Mouse (Mus musculus): ENCODE measurements around the gene Fam20a. TPM values are rescaled to one million over a fixed set of nuclear protein-coding genes. Genes with fewer than 3 reads are reported as not detected.
"Not testable (repeated sequence)": the region's sequence is repeated elsewhere in the genome, so short reads cannot be mapped to it uniquely, and the experiment has no call there.

Gene Fam20a
- total RNA-seq, 4 experiments from 2014 or later: 2.6 to 5.2 (median 3.7) TPM

DNA sequence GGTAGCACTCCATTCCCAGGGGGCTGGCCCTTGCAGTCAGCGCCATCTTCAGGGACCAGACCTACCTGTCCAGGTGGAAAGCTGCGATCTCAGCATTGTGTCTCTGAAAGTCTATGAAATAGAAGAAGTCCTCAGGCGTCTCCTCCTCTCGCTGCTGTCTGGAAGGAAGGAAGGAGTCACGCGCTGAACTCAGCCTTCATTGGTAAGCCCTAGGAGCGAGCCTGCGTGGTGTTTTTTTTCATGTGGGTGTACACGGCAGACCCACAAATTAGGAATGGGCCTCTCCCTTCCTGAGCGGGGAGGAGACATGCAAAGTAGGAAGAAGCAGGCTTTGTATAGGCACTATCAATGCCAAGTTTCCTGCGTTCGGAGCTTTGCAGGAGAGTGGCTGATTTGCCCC lies 43.8 kb downstream of the Fam20a start:
- DNase-seq: no peak

DNA sequence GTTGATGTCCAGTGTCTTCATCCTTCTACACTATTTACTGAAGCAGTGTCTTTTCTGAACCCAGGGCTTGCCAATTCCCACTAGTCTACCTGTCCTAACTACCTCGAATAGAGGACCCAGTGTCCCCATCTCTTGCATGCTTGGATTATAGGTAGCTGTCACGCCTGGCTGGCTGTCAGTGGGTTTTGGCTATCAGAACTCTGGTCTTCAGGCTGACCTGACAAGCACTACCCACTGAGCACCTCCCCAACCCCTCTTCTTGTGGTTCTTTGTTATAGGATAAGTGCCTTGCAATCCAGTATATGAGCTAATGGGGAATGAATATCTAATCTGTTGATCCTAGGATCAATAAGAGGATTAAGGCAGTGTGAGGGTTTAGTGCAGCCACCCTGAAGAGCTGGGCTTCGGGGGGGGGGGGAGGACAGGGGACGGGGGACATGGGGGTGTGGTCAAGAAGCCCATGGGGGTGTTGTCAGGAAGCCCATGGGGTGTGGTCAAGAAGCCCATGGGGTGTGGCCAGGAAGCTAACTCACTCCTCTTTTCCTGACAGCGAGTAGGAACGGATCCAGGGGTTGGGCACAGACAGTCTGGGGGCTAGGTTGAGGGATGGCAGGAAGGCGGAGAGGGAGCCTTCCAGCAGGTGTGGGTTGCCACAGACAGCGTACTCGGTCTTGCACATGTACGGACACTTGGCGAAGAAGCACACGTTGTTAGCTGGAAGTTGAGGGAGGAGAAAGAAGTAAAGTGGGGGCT lies 45.3 kb downstream of the Fam20a start:
- no peak for DNase-seq

DNA sequence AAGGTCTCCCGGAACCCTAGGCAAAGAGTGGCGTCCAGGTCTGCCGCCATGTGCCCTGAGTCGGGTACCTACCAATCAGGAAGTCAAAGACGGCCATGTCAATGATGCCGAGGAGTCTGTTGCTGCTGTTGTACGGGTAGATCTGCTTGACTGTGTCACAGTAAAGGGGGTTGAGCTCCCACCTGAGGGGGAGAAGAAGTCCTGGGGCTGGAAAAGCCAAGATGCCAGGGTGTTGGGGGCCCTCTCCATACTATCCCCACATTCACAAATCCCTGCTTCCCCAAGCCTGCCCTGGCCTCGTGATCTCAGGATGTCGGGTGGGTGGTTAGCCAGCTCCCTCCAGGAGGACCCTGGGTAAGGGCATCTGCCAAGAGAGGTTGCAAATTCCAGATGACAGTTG lies 46.3 kb downstream of the Fam20a start:
- no peak for DNase-seq

DNA sequence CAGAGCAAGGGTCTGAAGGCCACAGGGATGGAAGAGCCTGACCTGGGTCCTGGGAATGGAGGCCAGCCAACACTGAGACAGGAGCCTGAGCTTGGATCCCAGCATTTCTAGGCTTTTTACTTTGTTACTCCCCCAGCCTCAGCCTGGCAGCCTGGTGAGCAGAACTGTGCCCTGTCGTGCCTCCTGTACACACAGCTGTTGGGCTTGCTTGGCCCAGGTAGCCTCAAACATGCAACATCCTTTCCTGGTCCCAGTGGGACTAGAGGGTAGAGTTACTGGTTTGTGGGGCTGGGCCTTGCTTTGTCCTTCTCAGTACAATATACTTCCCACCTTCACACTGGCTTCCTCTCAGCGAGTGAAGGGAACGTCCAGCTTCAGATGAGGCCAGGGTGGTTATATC lies 46.9 kb downstream of the Fam20a start:
- no peak for DNase-seq

DNA sequence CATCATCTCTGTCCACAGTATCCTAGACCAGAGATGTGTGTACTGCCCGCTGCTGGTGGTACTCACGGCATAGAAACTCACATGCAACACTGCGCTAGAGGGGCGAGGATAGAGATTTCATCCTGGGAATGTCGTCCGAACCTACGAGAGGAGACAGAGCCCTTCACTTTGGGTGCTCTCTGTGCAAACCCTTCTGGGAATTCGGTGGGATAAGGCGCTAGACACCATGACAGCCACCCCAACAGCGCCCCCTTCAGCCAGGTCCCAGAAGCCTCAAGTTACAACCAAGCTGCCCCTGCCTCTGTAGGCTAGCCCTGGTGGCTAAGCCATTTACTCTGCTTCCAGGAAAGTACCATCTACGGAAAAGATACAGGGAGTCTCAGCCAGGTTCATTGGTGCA lies 47.5 kb downstream of the Fam20a start:
- no peak for DNase-seq

DNA sequence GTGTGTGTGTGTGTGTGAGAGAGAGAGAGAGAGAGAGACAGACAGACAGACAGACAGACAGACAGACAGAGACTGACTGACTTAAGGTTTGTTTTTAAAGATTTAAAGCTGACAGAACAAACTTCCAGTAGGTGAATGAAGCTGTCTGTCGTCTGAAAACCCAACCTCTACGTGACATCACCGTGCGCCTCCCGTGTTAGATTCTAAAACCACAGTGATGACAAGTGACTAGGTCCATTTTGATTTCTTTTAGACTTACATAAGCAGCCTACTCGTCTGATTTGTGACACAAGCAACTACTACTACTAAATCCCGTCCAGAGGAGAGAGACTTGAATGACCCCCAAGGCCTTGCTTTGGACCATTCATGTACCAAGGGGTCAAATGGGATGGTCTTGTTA lies 48.3 kb downstream of the Fam20a start:
- no peak for DNase-seq

DNA sequence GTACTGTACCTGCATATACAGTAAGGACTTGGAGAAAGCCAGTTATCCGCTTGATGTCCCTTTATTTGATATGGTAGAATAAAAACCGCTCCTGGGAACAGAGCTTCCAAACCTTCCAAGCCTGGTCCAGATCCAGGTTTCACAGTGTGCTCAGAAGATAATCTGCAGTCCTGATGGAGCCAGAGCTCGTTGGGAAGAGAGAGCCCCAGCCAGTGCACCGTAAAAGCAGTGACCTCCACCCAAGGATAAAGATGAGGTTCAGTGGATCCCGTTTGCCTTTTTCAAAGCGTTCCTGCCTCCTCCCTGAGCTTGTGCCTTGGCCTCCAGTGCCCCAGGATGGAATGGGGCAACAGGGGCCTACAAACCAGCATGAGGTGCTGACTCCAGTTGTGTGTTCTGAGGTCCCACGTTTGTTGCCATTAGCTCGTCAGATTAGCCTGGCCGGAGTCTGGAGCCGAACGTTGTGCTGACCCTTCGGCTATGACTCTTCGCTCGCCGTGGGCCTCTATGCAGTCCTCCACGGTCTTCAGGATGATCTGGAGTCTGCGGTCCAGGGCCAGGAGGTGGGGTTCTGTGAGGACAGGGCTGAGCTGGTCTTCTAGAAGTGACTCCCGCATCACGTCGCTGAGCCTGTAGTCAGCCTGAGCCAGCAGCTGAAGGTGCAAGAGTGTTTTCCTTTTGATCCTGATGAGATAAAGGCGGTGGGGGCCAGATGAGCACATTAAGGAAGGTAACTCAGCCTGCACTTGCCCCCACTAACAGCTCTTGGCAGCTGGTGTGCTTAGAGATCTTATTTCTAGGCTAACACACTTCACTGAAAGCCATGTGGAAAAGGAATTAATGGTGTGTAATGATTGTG lies 49.0 kb downstream of the Fam20a start:
- DNase-seq: no peak

DNA sequence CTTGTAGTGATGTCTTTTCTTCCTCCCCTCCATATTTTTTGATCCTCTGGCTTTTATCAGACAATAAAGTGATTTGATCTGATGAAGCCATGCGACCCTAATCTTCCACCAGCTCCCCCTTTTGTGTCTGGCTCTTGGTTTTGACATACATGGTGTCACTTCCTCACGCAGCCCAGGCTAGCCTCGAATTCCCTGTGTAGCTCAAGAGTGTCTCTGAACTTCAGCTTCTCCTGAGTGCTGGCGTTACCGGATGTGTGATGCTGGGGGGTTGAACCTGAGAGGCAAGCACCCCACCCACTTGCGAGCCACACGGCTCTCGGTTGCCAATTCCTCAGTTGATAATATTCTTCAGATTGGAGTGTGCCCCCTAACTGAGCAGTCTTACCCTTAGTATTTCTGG lies 49.7 kb downstream of the Fam20a start:
- DNase-seq: no peak

DNA sequence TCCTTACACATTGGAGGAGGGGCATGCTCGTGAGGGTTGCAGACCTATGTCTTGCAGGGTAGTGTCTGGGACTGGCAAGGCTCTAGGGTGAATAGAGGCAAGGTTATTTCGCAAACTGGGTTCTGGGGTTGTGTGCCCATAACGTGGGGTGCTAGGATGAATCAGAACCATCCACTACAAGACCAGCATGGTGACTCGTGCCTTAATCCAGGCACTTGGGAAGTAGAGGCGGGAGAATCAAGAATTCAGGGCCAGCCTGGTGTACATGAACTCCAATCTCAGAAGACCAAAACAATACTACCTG lies 50.1 kb downstream of the Fam20a start:
- no peak for DNase-seq

DNA sequence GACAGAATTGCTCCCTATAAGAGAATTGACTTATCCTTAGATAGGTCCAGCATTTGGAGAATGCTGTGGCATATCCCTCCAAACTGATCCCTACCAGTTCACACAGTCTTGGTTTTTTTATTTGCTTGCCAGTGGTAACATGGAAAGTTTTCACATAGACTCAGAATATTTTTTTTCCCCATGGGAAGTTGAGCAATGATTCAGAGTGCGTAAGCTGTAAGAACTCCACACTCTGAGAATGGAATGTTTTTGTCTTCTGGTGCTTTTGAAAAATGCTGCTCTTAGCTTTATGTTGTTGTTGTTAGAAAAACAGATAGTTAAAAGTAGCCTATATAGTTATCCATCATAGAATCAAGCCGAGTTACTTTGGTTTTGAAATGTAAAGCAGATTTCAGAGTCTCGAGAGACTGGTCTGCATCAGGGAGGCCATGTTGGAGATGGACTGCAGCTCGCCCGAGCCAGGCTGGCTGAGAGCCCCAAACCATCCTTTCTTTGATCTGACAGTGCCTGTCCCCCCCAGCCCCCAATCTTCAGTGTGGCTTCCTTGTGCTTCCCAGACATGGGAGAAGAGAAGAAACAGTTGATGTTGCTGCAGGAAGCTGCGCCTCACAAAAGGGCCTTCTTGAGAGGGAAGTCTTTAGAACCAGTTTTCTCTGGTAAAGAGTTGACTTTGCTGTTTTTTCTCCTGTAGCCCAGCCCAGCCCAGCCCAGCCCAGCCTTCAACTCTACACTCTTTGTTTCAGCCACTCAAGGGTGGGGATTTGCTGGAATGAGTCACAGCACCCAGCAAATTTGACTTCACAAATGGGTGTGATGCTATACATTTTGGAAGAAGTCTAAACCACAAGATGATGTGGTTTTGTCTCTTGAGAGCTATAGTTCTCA lies 50.7 kb downstream of the Fam20a start:
- no peak for DNase-seq

DNA sequence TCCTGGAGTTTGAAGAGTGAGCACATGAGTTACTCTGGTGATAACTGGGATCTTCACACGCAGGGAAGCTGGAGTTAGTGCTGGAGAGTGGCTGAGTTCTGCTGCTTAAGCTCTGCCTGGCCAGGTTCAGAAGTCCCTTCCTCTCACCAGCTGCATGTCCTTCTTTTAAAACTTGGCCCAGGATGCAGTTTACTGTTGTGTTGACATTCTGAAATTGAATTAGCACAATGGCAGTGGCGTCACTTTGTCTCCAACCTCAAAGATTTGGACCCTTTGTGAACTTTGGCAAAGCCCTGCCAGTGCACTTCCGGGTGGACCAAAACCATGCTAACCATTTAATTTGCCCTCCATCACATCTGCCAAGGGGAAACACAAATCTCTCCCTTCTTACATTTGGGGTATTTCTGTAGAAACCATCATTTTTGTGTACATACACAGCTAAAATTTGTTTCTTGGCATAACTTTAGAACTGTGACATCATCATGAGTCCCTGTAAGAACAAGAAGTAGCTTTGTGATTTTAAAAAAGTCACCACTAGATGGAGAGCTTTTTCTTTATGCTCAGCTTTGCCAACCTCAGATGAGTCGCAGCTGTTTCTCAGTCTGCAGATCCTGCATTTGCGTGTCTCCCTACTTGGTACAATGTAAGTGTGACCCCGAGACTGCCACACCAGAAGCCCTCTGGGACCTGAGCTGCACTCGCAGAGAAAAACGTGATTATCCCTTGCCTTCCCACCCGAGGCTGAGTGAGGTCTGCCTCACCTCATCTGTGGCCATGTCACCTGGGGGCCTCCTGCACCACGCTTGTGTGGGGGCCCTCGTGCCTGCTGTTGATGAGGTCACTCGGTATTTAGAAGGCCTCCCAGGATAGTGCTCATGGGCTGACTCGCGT lies 51.8 kb downstream of the Fam20a start:
- DNase-seq: no peak

DNA sequence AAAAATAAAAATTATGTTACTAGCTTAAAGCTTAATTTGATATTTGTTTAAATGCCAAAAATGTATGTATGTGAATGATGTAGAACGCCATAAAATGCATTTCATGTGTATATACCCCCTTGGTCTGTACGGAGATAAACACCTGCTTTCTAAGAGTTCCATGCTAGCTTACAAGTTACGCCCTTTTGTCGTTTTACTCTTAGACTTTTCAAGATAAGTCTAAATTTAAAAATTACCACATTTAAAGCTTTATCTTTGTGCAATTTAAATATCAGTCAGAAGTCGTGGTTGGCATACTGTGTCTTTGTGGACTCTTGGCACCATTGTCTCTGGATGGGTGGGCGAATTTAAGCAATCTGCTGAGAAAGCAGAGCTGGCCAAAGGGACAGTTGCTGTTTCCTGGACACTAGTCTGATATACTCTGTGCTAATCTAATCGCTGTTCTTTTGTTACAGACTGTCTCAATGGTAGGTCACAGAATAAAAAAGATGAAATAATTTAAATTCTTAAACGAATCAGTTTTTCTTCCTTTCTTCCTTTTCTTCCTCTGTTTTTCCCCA lies 52.9 kb downstream of the Fam20a start:
- DNase-seq: no peak

DNA sequence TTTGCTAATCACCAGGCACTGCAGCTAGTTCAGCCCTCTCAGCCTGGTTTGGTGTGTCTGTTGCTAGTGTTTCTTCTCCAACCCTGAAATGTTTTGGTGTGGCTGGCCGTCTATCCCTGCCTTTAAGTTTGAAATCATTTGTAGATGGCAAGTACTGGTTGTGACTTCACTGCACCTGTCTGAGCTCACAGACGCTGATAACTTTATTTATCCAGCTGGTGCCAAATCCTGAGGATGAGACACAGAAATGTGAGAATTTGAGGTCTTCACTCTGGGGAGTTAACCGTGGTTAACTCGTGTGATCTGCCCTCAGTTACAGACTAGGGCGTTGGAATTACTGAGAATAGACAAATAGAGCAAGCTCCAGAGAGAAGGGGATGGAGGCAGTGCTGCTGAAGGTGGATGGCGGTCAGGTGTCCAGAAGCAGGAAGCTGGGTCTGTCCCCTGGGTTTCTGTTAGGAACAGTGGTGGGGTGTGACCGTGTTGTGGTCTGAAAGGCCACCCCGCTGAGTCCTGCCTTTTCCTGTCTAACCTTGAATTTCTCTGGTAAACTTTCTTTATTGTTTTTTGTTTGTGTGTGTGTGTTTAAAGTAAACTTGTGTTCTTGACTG lies 53.9 kb downstream of the Fam20a start:
- DNase-seq: no peak

DNA sequence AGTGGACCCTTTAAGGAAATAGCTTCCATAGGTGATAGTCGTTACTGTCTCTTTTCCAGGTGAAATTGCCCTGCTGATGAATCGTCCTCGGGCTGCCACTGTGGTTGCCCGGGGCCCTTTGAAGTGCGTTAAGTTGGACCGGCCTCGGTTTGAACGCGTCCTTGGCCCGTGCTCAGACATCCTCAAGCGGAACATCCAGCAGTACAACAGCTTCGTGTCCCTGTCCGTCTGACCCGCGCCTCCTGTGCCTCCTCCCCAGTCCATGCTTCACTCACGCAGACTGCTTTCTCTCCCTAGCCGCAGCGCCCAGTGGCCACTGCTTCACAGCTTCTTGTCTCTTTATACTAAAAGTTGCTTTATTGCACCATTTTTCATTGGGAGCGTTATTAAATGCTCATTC lies 54.7 kb downstream of the Fam20a start:
- DNase-seq: peak; percentile 76

DNA sequence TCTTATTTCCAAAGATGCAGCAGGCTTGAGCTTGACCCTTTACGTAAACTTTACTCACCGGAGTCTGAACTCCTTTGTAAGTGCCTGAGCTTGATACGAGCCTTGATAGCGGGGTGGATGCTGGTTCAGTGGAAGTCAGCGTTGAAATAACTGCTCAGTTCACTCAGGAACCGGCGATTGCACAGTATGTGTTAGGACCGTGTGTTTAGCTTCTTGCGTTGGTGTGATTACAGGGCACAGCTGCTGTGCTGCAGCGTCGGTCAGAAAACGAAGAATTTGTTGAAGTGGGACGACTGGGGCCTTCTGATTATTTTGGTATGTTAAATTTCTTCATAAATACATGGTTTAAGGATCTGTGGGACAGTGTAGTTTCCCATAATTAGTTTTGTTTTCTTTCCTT lies 55.7 kb downstream of the Fam20a start:
- no peak for DNase-seq

DNA sequence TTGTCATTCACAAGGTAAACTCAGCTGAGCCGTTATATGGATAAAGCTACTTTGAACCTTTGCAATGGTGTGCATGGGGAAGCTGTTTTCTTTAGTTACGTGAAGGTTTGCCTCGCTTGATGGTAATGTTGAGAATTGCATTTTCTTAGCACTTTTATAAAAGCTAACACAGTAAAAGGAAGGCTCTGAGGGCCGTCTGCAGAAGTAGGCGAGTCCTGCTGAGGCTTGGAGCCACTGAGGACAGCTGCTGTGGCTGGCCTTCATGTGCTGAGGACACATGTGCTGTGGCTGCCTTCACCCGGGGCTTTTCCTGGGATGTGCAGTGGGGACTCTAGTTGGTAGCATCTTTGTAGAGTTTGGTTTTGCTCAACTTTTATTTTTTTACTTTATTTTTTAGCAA lies 56.7 kb downstream of the Fam20a start:
- DNase-seq: no peak

DNA sequence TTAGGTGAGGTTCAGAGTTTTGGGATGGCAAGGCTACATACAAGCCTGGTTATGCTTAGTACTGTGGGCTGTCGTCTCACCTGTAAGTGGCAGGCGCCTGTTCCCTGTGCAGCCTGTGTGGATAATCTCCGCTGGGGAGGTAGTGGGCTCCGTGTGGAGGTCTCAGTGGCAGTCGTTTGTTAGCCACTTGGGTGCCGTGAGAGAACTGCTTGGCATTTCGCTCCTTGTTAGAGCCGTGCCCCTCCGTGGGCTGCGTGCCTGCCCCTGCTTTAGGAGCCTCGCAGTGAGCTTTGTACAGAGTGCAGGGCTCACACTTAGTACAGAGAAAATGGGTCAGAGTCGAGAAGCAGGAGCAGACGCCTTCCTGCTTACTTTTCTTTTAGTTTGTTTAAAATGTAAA lies 57.8 kb downstream of the Fam20a start:
- no peak for DNase-seq

DNA sequence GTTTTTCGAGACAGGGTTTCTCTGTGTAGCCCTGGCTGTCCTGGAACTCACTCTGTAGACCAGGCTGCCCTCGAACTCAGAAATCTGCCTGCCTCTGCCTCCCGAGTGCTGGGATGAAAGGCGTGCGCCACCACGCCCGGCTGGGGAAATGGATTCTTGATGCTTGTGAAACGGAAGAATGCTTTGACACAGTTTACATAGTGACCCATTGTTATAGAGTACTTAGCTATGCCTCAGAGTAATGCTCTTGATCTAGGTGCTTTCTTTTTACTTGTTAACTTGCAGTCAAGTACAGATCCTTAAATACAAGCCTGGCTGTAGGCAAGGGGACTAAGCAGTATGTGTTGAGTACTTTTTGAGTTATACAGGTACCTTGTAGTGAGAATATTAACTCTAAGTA lies 61.6 kb downstream of the Fam20a start:
- DNase-seq: not testable (repeated sequence)

DNA sequence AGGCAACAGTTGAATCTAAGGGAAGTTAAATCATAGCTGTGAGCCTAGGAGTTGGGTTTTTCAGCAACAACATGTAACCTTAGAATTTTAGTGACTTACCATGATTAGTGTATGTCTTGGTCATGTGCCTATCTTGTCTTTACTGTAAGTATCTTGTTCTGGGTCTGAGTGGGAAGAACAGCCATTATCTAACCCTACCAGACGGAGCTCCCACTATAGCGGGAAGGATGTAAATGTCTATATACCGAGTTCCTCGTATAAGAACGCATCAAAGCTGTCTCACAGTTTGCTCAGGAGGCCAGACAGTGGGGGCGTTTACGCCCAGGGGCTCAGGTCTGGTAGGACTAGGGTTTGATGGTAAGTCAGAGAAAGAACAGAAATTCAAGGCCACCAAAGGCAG lies 65.8 kb downstream of the Fam20a start:
- DNase-seq: no peak

DNA sequence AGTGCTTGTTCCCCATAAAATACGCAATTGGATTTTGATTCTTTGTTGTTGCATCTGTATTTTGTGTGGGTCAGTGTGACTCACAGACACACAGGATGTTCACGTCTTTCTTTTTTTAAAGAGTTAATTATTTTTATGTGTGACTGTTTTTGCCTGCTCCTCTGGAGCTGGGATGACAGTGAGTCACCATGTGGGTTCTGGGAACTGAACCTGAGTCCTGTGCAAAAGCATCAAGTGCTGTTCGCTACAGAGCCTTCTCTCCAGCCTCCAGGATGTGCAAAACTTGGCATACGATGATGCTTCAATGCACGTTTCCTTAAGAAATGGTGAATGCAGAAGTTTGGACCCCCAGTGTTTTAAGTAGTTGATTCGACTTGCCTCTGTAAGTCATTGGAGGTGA lies 67.5 kb downstream of the Fam20a start:
- DNase-seq: no peak

DNA sequence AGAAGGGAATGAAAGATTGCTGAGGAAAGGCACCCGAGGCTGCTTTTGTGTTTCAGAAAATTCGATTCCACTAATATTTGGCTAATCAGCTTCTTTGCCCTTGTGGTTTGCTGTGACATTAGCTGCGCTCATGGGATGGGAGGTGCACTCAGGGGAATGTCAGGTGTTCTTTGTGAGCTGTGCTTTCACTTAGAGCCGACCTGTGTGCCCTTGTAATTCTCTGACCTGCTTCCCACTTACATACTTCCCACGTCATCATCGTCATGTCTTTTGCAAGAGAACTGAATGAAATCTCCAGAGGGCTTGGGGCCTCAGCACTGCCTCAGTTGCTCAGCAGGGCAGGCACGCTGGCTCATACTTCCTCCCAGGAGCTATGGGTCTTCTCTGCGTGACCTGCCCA lies 68.9 kb downstream of the Fam20a start:
- DNase-seq: no peak
